Mouse (Mus musculus): ENCODE measurements at regions not wholly inside any gene's neighbourhood (a gene's known extent, or its start where the extent isn't known, plus 50 kb on each side); places are given as distances from the start of the nearest gene placed in this dataset.

GRCm38 (mm10) chr12:42017506-42017905 is 531.3 kb upstream of the Lrrn3 start:
- no peak for TF ChIP-seq CTCF (conservative IDR thresholded peaks at IDR 0.05; ENCODE audit: insufficient read depth, insufficient read length, low read depth, low read length)
- no peak for TF ChIP-seq POLR2A (IDR thresholded peaks at IDR 0.05; ENCODE audit: low read depth, low read length)
